Mouse (Mus musculus) CH12F3 (cell line): ENCODE results near the gene Synj2.

Source experiments
- in situ Hi-C: fragments of 300-500 bp; cut with MboI; formaldehyde crosslinking; loops from 2 replicates; pipeline ENCODE4 v1.14.3; 2020; ENCODE audit warnings: low sequenced_read_pairs

Gene Synj2

DNA sequence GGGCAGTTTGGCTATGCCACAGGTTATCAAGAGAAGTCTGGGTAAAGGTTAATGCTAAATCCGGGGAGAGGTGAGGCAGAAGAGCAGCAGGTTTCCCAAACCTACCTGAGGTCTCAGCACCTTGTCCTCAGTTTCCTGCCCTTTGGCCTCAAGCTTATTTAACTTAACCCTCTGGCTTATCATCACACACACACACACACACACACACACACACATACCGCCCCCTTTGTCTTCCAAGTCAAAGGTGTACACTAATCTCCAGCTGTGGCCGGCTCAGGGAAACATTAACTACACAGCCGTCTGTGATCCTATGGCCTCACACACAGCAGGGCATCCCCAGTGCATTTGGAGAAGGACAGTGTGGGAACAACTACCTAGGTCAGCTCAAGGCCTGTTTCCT lies 77.3 kb downstream of the Synj2 start:
- in situ Hi-C loops = loop anchor here (25.0 kb wide), 1 partner anchor 581 kb away; the partner anchor contains the start of gene Tmem242

DNA sequence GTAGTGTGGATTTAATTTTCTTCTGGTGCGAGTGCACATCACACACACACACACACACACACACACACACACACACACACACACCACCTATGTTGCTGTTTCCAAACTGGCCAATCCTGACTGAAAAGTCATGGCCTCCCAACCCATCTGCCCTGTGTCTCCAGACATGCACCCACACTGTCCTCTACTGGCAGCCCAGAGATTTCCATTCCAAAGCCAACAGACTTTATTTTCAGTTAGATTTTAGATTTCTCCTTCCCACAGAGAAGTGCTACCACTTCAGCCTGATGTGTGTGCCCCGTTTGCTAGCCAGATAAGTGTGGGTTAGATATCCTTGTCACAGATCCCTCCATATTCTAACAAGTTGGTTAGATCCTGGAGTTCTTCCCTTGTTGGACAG lies 78.7 kb downstream of the Synj2 start:
- in situ Hi-C loops = loop anchor here (25.0 kb wide), 1 partner anchor 582 kb away; the partner anchor contains the start of gene Tmem242

DNA sequence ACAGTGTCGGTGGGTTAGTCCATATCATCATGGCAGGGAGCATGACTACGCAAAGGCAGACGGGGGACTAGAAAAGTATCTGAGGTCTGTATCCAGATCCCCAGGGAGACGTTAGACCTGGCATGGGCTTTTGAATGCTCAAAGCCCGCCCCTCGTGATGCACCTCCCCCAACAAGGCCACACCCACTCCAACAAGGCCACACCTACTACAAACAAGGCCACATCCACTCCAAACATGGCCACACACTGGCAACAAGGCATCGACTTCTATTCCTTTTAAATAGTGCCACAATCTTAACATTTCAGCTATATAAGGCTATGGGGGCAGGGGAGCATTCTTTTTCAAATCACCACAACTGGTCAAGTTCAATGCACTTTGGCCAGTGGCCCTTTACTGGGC lies 79.6 kb downstream of the Synj2 start:
- in situ Hi-C loops = loop anchor here (25.0 kb wide), 1 partner anchor 583 kb away; the partner anchor contains the start of gene Tmem242

DNA sequence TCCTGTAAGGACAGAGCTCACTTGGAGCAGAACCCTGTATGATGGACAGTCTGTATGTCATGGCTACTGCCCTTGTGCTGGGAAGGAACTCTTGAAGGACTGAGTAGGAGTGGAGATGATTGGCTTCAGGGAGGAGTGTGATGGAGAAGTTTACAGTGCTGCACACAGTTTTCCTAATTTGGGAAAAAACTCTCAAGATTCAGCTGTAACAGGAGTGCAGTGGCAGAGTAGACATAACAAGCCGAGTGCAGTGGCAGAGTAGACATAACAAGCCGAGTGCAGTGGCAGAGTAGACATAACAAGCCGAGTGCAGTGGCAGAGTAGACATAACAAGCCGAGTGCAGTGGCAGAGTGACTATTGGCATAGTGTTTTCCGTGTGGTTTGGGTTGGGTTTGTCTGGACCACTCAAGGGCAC lies 80.3 kb downstream of the Synj2 start:
- in situ Hi-C loops = loop anchor here (25.0 kb wide), 1 partner anchor 584 kb away; the partner anchor contains the start of gene Tmem242

DNA sequence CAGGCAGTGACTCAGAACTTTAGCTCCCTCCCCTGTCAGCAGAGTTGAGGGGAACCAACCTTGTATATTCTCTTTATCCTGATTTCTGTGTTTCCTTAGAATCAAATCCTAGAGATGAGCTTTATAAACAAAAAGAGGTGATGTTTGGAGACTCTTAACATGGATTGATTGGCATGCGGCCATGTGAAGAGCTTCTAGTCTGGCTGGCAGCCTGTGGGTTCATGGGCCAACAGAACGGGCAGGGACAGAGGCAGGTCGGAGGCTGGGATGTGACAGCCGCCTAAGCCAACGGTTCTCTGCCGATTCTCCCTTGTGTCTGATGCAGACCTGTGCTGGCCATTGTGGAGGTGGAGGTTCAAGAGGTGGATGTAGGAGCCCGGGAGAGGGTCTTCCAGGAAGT lies 84.8 kb downstream of the Synj2 start:
- in situ Hi-C loops = no loop called here

DNA sequence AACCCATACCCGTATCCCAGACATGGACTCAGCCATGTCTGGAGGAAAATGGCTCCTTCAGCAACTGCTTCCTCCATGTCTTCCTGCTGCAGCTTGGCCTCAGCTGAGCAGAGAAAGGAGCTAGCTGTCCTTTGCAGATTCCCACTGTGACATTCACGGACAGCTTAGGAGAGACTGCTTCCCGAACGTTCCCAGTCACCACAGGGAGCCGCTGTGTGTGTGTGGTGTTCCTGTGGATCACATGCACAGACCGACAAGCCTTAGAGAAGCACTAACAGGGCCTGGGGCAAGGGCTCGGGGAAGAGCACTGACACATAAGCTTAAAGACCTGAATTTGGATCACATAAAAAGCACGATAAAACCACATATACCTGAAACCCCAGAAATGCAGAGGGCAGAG lies 94.6 kb downstream of the Synj2 start:
- in situ Hi-C loops = no loop called here

DNA sequence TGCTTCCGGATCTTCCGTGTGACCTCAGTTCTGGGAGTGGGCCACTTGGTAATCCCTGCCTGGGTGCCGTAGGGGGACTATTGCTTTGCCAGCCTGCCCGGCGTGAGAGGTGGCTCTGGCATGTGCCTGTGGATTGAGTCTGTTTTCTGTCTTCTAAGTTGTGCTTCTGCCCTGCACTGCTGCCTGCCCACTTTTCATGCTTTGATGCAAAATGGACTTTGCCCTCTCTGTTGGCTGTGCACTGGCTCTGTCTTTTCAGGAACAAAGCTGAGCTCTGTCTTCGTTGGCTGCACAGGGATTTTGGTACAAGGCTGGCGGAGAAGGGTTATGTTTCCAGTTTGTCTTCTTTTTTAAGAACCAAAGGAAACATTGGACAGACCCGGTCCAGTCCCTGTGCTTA lies 95.4 kb downstream of the Synj2 start:
- in situ Hi-C loops = no loop called here

DNA sequence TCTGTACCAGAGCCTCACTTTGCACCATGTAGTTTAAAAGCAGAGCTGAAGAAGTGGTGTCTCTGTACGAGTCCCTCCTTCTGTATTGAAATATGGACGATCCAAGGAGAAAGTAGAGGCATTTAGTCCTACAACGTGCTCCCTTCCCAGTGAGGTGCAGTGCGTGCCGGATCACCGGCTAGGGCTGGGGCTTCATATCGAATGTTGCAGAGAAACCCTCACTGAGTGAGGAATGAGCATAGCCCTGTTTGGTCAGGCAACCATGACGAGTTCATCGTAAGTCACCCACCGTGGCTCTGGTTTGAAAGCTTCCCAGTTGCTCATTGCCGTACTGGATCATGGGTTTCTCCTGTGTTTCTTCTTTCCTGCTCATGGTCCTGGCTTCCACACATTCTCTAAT lies 95.8 kb downstream of the Synj2 start:
- in situ Hi-C loops = no loop called here

DNA sequence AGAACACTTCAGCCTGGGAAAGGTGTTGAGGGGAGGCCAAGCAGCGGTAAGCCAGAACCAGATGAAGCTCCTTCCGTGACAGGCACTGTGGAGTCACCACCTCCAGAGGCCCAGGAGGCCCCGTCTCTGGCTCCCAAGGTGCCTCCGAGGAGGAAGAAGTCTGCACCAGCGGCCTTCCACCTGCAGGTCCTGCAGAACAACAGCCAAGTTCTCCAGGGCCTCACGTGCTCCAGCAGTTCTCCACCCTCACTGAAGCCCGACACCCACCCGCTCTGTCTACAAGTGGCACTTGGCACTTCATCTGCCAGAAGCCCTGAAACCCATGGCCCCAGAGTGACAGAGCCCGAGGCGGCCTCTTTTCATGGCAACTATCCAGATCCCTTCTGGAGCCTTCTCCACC lies 96.4 kb downstream of the Synj2 start:
- in situ Hi-C loops = no loop called here

DNA sequence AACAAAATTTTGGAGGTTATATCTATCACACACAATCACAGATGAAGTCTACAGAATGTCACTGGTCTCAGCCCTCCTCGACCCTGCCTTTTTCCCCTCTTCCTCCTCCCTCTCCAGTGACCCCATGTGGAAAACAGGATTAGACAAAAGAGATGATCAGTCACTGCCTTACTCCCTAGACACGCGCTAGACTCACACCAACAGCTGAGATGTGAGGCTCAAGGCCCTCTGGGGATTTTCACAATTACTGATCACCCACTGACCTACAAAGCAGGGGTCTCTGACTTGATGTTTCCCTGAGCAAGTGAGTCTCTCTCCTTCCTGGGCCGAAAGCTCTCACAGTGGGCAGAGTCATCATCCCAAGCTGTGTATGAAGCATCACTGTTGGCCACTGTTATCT lies 111.7 kb downstream of the Synj2 start:
- in situ Hi-C loops = no loop called here

DNA sequence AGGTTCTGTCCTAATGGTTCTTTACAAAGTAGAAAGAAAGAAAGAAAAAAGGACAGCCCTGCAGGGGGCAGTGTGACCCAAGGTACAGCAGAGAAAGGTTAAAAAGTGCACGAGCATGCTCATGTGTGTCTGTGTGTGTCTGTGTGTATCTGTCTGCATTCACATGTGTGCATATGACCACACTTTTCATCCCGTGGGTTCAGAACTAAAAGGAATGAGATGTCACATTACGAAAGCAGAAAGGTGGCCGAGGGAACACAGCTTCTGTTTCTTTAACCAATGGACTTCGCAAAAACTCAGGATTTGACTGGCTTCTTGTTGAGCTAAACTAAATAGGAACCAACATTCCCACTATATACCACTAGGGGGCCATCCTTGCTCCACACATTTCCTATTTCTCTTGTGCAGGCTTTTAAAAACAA lies 113.9 kb downstream of the Synj2 start:
- in situ Hi-C loops = no loop called here

DNA sequence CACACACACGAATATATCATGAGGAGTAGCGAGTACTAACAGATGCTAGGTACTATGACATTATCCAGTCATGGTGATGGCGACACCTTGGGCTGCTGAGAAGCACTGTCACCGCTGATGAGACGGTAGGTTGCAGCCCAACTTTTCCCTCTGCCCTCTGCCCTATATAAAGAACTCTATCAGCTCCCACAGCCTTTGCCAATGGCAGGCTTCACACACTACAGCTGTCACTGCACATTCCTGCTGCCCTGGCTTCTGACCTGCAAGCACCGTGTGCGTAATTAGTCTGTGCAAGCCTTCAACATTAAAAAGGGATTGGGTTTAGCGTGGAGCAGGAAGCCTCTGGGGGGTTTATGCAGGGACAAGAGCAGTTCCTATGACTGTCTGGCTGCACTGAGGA lies 121.7 kb downstream of the Synj2 start:
- in situ Hi-C loops = no loop called here

DNA sequence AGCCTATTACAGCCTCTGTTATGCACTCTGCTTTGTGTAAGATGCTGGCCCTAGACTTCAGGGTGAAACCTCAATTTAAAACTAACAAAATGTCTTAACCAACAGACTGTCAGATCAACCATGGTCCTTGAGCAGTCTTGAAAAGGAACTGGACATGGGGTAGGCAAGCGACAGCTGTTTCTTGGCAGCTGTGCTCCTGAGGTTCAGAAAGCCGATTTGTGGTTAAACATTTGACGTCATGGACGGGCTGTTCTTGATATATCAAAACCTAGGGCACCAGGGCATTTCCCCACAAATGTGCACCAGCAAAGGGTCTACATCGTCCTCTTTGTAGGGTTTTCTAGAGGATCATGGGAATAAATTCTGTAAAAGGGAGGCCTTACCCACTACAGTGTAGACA lies 122.5 kb downstream of the Synj2 start:
- in situ Hi-C loops = no loop called here

DNA sequence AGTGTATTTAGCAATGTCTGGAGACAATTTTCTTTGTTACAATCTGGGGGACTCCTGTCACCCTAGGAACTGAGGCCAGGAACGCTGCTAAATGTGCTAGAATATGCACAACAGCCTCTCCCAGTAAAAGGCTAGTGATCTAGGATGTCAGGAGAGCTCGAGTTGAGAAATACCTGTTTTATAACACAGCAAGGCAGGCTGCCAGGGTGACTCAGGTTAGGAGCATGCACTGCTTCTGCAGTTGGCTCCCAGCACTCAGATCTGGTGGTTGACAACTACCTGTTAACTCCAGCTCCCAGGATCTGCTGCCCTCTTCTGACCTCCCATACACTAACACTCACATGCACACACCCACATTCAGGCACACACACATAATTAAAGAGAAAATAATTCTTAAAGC lies 124.9 kb downstream of the Synj2 start:
- in situ Hi-C loops = no loop called here

DNA sequence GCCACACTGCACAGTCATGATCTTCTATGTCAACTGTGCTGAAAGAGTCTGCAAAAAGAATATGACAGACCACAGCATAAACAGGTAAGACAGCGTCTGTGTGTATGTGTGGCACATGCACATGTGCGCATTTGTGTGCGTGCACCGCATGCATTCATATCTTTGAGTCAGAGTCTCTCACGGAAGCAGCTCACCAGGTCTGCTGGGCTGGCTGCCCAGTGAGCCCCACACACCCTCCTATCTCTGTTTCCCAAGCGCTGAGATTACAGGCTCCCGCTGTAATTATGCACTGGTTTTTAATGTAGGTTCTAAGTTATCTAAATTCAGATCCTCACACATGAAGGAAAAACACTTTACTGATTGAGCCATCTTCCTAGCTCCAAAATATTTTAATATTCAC lies 126.5 kb downstream of the Synj2 start:
- in situ Hi-C loops = no loop called here

DNA sequence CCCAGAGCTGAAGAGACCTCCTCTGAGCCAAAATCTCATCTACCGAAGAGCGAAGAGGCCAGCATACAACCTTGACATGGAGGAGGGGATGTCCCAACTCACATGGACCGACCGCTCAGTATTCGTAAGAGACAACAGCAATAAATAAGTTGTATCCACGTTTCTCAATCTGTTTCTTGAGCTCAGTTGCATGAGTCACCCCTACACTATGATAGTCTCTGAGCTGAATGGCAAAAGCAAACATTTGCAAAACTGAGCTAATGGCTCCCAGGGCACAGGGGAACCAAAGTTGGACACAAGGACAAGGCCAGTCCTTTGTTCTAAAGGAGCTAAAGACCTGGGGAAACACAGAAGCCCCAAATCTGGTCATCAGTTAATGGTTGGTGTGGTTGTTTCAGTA lies 128.8 kb downstream of the Synj2 start:
- in situ Hi-C loops = no loop called here

DNA sequence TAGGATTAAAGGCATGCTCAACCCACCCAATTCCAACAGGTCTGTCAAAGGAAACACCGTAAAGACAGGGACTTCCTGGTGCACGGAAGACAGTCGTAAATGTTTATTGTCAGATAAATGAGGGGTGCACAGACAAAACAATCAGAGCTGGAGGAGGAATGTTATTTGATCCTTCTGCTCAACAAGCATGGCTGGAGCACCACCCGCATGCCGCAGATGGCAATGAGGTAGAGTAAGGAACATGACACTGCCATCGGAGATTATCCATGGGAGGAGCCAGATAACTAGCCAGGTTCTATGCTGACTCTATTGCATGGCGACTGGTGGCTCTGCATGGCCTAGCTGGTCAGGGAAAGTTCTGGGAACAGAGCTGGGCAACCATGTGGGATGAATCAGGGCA lies 132.3 kb downstream of the Synj2 start:
- in situ Hi-C loops = no loop called here

DNA sequence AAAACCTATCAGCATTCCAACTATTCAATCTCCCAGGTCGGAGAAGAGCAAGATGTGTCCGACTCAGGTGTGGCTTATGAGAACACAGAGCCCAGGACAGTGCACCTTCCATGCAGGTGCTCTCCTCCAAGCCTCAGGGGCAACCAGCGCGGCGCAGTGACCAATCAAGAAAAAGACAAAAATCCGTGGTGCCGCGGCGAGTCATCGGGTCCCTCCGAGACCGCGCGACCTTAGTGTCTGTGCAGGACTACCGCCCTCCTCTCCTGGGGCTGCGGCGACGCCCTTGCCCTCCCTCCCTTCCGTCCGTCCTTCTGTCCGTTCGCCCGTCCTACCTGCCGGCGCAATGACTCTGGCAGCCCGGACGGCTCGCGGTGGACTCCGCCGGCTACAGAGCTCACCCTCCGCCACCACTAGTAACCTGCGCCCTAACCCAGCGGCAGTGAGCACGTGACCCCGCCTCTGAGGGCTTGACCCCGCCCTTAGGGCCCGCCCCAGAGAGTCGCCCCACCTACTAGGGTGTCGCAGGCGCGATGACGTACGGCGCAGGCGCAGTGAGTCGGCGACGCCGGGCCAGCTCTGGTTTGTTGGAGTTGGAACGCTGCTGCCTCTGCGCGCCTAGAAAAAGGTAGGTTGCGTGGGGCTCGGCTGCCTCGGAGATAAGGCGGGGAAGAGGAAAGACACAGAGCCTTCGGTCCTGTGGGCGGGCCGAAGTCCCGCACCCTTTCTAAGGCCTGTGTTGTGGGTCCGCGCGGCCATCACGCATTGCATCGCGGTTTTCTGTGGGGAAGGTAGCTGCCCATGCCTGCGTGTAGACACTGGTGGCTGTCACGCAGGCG lies 138.4 kb downstream of the Synj2 start, which contains the start of the genes Serac1 and Gtf2h5:
TSS of gene Serac1 (minus strand) at position 455 of the 836 bp plus-strand sequence.
TSS of gene Gtf2h5 (plus strand) at position 500 of the 836 bp plus-strand sequence.
- in situ Hi-C loops = no loop called here

DNA sequence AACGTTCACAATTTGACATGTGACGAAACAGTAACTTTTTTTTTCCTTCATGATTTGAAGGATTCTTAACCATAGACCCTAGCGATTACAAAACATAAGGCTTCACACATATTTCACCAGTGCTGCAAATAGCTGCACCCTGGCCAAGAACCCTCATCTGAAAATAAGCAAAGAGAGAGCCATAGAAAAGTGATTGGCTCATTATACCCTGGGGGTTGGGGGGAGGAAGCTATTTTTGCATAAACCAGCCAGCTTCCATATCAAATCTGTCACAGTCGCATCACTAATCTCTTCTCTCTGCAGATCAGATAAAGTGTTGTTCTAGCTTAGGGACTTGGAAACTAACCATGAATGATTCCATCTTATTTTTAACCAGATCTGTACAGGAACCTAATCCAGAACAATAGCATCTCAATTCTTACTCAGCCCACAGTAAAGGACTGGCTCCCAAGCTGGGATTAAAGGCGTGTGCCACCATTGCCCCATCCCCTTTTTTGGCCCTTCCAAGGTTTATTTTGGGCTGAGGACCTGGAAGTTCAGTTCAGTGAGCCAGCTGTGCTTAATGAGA lies 142.3 kb downstream of the Synj2 start:
- in situ Hi-C loops = no loop called here

DNA sequence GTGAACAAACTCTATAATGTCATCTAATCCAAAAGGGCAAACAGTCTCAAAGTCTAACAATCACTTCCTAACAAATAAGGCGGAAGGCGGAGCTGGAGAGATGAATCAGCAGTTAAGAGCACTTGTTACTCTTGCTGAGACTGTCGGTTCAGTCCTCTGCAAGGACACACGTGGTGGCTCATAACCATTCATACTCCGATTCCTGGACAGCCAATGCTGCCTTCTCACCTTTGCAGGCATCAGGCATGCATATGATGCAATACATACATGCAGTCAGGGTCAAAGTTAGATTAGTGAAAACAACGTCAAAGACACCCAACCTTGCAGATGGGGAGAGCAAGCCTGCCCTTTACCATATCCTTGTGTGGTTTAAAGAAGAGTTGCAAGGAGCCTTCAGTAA lies 150.5 kb downstream of the Synj2 start:
- in situ Hi-C loops = no loop called here
